Mouse (Mus musculus): ENCODE data around the gene Tenm1. TPM values are rescaled to one million over a fixed set of nuclear protein-coding genes. Genes with fewer than 3 reads are reported as not detected.

Gene Tenm1
- polyA plus RNA-seq, 1 experiment from 2014 or later, result 0.54 TPM

- no peaks in the 10 kb centered on the region for H3K9me3 ChIP-seq
- no peak within 1 kb of the TSS for H3K4me3 ChIP-seq (replicated peaks)
- no peak for ATAC-seq
- 78% methylated on average over 13 of the region's 13 CpGs for WGBS
- no peaks in the 10 kb centered on the region for H3K27me3 ChIP-seq (replicated peaks)
- no peak within 1 kb of the TSS for H3K27ac ChIP-seq
- no peaks in the 10 kb centered on the region for H3K4me1 ChIP-seq (replicated peaks)
- H3K4me2 ChIP-seq (replicated peaks), result no peak within 1 kb of the TSS
- H3K9ac ChIP-seq, result no peak within 1 kb of the TSS
- no peaks in the 10 kb centered on the region for H3K36me3 ChIP-seq
These were observed 926.5 kb downstream of the Tenm1 start, which contains the start of gene Sh2d1a for GRCm38 (mm10) chrX:42502291-42503043. Gene Sh2d1a, plus strand, starts transcription at chrX:42502453.

GRCm38 (mm10) chrX:42500538-42500937 lies 928.4 kb downstream of the Tenm1 start:
- no peaks in the 10 kb centered on the region for H3K27me3 ChIP-seq (replicated peaks)
- no peak overlapping the region for H3K4me3 ChIP-seq (replicated peaks)
- H3K27ac ChIP-seq, result no peak overlapping the region
- no peak for ATAC-seq
- no peaks in the 10 kb centered on the region for H3K36me3 ChIP-seq
- H3K9me3 ChIP-seq, result no peaks in the 10 kb centered on the region
- no peaks in the 10 kb centered on the region for H3K4me1 ChIP-seq (replicated peaks)
- H3K9ac ChIP-seq, result no peak overlapping the region
- H3K4me2 ChIP-seq (replicated peaks), result no peak overlapping the region

- Histone ChIP-seq H3K4me3 (replicated peaks) (no peak overlapping the region), H3K4me1 (replicated peaks) (no peaks in the 10 kb centered on the region), H3K36me3 (no peaks in the 10 kb centered on the region), H3K4me2 (replicated peaks) (no peak overlapping the region), H3K9ac (no peak overlapping the region), H3K27me3 (replicated peaks) (no peaks in the 10 kb centered on the region), H3K27ac (no peak overlapping the region), H3K9me3 (no peaks in the 10 kb centered on the region)
- 92% methylated on average over 8 of the region's 8 CpGs for WGBS
- no peak for ATAC-seq
These were observed 938.6 kb downstream of the Tenm1 start for GRCm38 (mm10) chrX:42490336-42490735.

DNA sequence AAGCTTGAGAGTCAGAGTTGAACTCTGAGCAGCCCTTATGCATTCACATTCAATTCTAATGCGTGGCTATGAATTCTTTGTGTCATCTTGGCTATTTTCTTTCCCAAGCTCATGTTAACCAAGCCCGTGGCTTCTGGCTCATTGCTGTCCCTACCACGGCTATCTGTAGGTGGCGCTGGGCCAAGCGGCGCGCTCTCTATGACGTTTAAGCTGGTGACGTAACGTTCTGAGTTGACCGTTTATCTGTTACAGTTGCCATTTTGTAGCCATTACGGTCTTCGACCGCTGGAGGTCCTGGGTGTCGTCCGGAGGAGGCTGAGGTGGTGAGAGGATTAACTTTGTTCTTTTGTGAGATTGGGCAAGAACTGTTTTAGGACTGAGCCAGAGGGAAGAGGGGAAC lies 939.5 kb downstream of the Tenm1 start, which contains the start of gene Tex13c2:
Gene Tex13c2 (plus strand): TSS at position 246 of the 400 bp plus-strand sequence.
- 88% methylated on average over 16 of the region's 16 CpGs for WGBS
- no peak within 1 kb of the TSS for H3K27ac ChIP-seq
- H3K4me2 ChIP-seq (replicated peaks), result no peak within 1 kb of the TSS
- no peaks in the 10 kb centered on the region for H3K36me3 ChIP-seq
- H3K4me1 ChIP-seq (replicated peaks), result no peaks in the 10 kb centered on the region
- no peak for ATAC-seq
- H3K4me3 ChIP-seq (replicated peaks), result no peak within 1 kb of the TSS
- no peaks in the 10 kb centered on the region for H3K9me3 ChIP-seq
- no peaks in the 10 kb centered on the region for H3K27me3 ChIP-seq (replicated peaks)
- H3K9ac ChIP-seq, result no peak within 1 kb of the TSS

Other genes with a start within 250 kb of the Tenm1 start
- not detected in 2 replicates for gene Tex13c1, start 162.0 kb upstream of the Tenm1 start, polyA plus RNA-seq (2015; fragmentation: Nextera tagmentation; extraction: Ambion mirVana)